Mouse (Mus musculus) neural tube, embryonic 15.5 days (tissue): ENCODE data around the gene Adm. TPM values are rescaled to one million over a fixed set of nuclear protein-coding genes. Genes with fewer than 3 reads are reported as not detected.
"Not testable (repeated sequence)": the region's sequence is repeated elsewhere in the genome, so short reads cannot be mapped to it uniquely, and the experiment has no call there.

Source experiments
- ATAC-seq: fragments of 200-750 bp; cut with Nextera tagmentation; 2 replicates; pipeline ENCODE4 v1.8.0; 2017; ENCODE audit warnings: mild to moderate bottlenecking, moderate TSS enrichment, moderate library complexity; ENCODE audit not compliant: low FRiP score
- H3K27ac ChIP-seq: fragments of 300-500 bp; sonication (generic); replicated peaks from 2 replicates; pipeline ENCODE4 v1.5.1; 2015; ENCODE audit warnings: mild to moderate bottlenecking, inconsistent platforms
- H3K27me3 ChIP-seq: fragments of 300-500 bp; sonication (generic); replicated peaks from 2 replicates; pipeline ENCODE4 v1.6.1; 2015; ENCODE audit warnings: inconsistent platforms
- H3K36me3 ChIP-seq: fragments of 300-500 bp; sonication (generic); 2 replicates; pipeline ENCODE4 v1.6.1; 2015; ENCODE audit warnings: inconsistent platforms
- H3K4me1 ChIP-seq: fragments of 300-500 bp; sonication (generic); 2 replicates; pipeline ENCODE4 v1.6.1; 2015; ENCODE audit warnings: inconsistent platforms
- H3K4me2 ChIP-seq: fragments of 300-500 bp; sonication (generic); 2 replicates; pipeline ENCODE4 v1.6.1; 2015; ENCODE audit warnings: inconsistent platforms, mild to moderate bottlenecking, moderate library complexity
- H3K4me3 ChIP-seq: fragments of 300-500 bp; sonication (generic); replicated peaks from 2 replicates; pipeline ENCODE4 v1.5.1; 2015; ENCODE audit warnings: mild to moderate bottlenecking, inconsistent platforms
- H3K9ac ChIP-seq: fragments of 300-500 bp; sonication (generic); replicated peaks from 2 replicates; pipeline ENCODE4 v1.6.1; 2015; ENCODE audit warnings: mild to moderate bottlenecking, inconsistent platforms
- H3K9me3 ChIP-seq: fragments of 300-500 bp; sonication (generic); replicated peaks from 2 replicates; pipeline ENCODE4 v1.6.1; 2016; ENCODE audit warnings: inconsistent platforms
- WGBS: fragments of 180-500 bp; shearing (Covaris S2); methylation state at CpG from one replicate; pipeline ENCODE4 v1.1.7; 2015; ENCODE audit warnings: mixed read lengths; 5-methylcytosine and 5-hydroxymethylcytosine counted together
- polyA plus RNA-seq: library from polyadenylated mRNA; unstranded; fragments of >200 nt; fragmentation: Nextera tagmentation; extraction: Ambion mirVana; gene quantifications from 2 replicates; pipeline ENCODE4 v1.2.1, GENCODE M21; 2015

The Adm gene
- polyA plus RNA-seq, 1 experiment from 2014 or later = 4.3 TPM

GRCm38 (mm10) chr7:110631136-110631888 is 3.9 kb downstream of the Adm start:
- WGBS = 80% methylated on average over 16 of the region's 16 CpGs
- Histone ChIP-seq H3K27ac (no peak overlapping the region), H3K36me3 (no peaks in the 10 kb centered on the region), H3K9ac (no peak overlapping the region), H3K4me2 (no peak overlapping the region), H3K27me3 (peaks cover 44% of the 10 kb centered on the region), H3K4me3 (no peak overlapping the region), H3K4me1 (peaks cover 40% of the 10 kb centered on the region), H3K9me3 (no peaks in the 10 kb centered on the region)
- no peak for ATAC-seq

DNA sequence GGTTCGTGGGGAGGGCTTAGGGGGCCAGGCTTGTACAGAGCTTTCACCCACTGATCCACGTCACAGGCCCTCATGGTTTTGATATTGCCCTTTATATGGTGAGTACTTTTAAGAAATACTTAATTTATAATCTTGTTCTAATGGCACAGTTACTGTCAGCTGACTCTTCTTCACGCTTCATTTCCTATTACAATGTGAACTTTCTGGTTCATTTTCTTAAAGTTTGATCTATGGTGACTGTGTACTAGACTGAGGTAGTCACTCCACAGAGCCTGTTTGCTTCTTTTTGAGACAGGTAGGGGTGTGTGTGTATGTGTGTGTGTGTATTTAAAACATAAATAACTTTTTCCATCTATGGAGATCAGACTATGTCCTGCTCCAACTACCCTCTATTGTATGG is 8.5 kb downstream of the Adm start:
- Histone ChIP-seq H3K4me2 (no peak overlapping the region), H3K4me1 (0 out of 2 replicates have a peak, but pooled peaks cover 5% of the 10 kb centered on the region), H3K36me3 (no peaks in the 10 kb centered on the region), H3K27ac (no peak overlapping the region), H3K4me3 (no peak overlapping the region), H3K27me3 (peaks cover 6% of the 10 kb centered on the region; the same call in 1 of the 2 replicates), H3K9ac (no peak overlapping the region), H3K9me3 (no peaks in the 10 kb centered on the region)
- no peak for ATAC-seq
- 67% methylated on average over 3 of the region's 3 CpGs for WGBS

GRCm38 (mm10) chr7:110636559-110636958 is 9.1 kb downstream of the Adm start:
- peaks cover 2% of the 10 kb centered on the region; the same call in 1 of the 2 replicates for H3K27me3 ChIP-seq
- ATAC-seq = no peak
- H3K4me2 ChIP-seq = no peak overlapping the region
- H3K4me3 ChIP-seq = no peak overlapping the region
- no peak overlapping the region for H3K9ac ChIP-seq
- no peaks in the 10 kb centered on the region for H3K9me3 ChIP-seq
- H3K36me3 ChIP-seq = no peaks in the 10 kb centered on the region
- no peak overlapping the region for H3K27ac ChIP-seq
- WGBS = 47% methylated on average over 1 of the region's 1 CpGs
- H3K4me1 ChIP-seq = 0 out of 2 replicates have a peak, but pooled peaks cover 5% of the 10 kb centered on the region

DNA sequence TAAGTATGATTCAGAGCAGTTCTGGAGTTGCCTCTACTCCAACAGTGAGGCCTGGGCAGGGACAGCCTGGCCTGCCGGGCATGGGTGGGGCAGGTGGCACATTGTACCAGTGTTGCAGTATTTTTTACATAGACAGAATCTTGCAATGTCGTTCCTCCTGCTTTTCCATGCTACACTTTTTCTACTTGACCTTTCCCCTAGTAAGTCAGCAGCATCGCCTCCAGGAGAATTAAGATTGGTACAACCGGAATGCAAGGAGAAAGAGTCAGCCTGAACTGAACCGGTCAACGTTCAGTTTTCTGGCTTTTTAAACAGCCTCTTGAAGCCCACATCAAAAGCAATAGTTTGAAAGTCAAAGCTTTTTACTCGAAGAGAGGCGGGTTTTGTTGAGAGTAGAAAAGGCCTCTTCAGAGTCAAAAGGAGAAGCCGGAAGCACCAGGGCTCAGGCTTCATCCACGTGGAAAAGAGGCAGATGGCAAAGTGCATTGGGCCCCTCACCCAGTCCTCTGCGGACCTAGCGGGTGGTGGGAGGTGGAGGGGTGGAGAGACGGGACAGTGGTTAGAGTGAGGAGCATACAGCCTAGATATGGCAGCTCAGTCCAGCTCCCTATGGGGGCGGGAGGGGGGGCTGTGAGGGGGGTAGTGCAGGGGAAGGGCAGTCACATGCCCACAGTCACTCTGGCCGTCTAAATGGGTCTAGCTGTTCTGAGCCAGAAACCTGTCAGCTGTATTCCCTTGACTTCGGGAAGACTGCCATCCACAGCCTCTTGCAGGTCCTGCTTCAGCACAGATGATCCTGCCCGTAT is 11.0 kb downstream of the Adm start:
- Histone ChIP-seq H3K27ac (no peak overlapping the region), H3K9ac (no peak overlapping the region), H3K4me3 (no peak overlapping the region), H3K9me3 (no peaks in the 10 kb centered on the region), H3K36me3 (no peaks in the 10 kb centered on the region), H3K4me1 (0 out of 2 replicates have a peak, but pooled peaks cover 5% of the 10 kb centered on the region), H3K4me2 (no peak overlapping the region), H3K27me3 (no peaks in the 10 kb centered on the region)
- 36% methylated on average over 17 of the region's 17 CpGs for WGBS
- peak; percentile 41 for ATAC-seq

DNA sequence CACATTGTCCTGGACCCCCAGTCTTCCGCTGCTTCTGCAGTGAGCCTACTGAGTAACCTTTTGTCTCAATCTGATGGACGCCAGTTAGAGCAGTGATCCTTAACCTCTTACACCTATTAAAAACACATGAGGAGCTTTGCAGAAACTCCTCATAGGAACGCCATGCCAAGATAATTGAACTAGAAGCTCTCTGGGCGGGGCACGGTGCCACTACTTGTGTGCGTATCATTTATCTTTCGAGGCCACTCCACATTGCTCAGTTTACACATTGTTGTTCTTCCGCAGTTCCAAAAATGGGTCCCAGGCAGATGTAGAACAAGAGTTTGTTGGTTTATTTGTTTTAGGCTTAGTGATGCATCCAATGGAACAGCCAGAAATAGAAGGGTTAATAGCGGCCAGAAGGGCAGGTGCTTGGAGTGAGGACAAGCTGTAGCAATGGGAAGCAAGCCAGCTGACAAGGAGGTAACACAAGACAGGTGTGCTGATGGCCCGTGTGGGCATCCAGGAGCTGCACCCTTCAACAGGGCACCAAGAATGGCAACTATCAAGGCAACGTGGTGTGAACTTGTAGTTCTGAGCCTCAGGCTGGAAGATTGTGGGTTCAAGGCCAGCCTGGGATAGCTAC is 11.9 kb downstream of the Adm start:
- Histone ChIP-seq H3K9ac (no peak overlapping the region), H3K9me3 (no peaks in the 10 kb centered on the region), H3K4me3 (no peak overlapping the region), H3K36me3 (no peaks in the 10 kb centered on the region), H3K27me3 (no peaks in the 10 kb centered on the region), H3K4me2 (no peak overlapping the region), H3K27ac (no peak overlapping the region), H3K4me1 (0 out of 2 replicates have a peak, but pooled peaks cover 5% of the 10 kb centered on the region)
- no peak for ATAC-seq
- 85% methylated on average over 11 of the region's 11 CpGs for WGBS

DNA sequence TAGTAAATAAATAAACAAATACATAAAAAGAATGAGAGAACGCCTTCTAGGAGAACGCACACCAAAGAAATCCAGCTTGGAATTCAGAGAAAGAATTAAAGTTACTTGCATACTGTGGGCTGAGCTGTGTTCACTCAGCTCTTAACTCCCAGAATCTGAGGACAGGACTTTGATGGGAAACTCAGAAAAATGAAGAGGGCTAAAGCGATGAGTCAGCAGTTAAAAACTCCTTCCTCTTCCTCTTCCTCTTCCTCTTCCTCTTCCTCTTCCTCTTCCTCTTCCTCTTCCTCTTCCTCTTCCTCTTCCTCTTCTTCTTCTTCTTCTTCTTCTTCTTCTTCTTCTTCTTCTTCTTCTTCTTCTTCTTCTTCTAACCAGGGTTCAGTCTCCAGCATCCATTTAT is 12.5 kb downstream of the Adm start:
- not testable (repeated sequence) for H3K4me2 ChIP-seq, H3K9me3 ChIP-seq, ATAC-seq, H3K4me1 ChIP-seq, H3K27me3 ChIP-seq, H3K27ac ChIP-seq, H3K9ac ChIP-seq, H3K36me3 ChIP-seq, H3K4me3 ChIP-seq
- WGBS = over 99% methylated on average over 3 of the region's 3 CpGs

DNA sequence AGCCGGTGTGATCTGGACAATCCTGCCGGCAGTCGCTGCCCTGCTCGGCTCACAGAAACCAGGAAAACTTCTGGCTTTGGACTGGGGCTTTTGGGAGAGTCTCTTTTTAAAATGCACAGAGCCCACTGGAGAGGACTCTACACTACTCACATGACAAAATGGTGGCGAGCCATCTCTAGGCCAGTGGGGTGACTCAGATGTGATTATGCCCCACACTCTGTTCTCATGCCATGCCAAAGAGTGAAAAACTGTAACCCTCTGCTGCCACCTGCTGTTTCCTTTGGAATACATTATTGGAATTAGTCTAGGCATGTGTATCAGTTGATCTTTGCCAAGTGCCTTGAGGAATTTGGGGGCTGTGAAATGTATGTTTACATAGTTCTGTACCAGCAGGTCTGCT is 17.9 kb downstream of the Adm start:
- H3K27me3 ChIP-seq = no peaks in the 10 kb centered on the region
- 76% methylated on average over 5 of the region's 5 CpGs for WGBS
- H3K27ac ChIP-seq = no peak overlapping the region
- ATAC-seq = peak; percentile 61
- no peak overlapping the region for H3K4me3 ChIP-seq
- no peaks in the 10 kb centered on the region for H3K9me3 ChIP-seq
- H3K4me1 ChIP-seq = no peaks in the 10 kb centered on the region
- no peak overlapping the region for H3K4me2 ChIP-seq
- H3K36me3 ChIP-seq = no peaks in the 10 kb centered on the region
- H3K9ac ChIP-seq = no peak overlapping the region

- no peaks in the 10 kb centered on the region for H3K9me3 ChIP-seq
- no peak overlapping the region for H3K27ac ChIP-seq
- H3K4me2 ChIP-seq = no peak overlapping the region
- no peaks in the 10 kb centered on the region for H3K36me3 ChIP-seq
- H3K9ac ChIP-seq = no peak overlapping the region
- WGBS = 89% methylated on average over 6 of the region's 6 CpGs
- H3K27me3 ChIP-seq = no peaks in the 10 kb centered on the region
- no peak overlapping the region for H3K4me3 ChIP-seq
- ATAC-seq = no peak
- no peaks in the 10 kb centered on the region for H3K4me1 ChIP-seq
Measured at GRCm38 (mm10) chr7:110645859-110646258, 18.4 kb downstream of the Adm start.

DNA sequence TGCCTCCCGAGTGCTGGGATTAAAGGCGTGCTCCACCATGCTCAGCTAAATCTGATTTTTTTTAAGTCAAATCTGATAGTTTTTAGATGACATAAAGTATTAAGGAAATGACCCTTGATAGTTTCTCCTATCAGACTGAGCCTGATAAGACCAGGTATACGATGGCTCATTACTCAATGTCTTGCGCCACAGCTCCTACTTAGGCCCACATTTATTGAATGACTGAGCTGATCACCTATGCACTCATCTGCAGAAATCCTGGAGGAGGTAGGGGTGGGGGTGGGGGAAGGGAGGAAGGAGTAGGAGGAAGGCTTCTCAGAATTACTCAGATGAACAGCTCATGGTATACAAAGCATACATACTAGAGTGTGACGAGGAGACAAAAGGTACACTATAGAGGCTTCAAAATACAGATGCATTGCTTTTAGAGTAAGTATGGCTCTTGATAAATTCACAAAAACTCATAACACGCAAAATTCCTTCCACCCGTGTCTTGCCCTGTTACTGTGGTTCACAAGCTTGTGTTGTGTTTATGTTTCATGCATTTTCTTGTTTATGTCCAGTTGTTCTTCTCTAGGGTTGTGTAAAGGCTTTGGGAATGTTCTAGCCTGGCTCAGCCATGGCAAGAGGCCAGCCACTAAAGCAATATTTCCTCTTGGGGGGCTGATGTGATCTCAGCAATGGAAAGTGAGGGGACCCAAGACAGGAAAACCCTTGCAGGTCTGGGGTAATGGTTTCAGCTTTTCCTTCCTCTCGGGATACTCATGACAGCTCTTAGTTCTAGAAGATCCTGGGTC is 19.3 kb downstream of the Adm start:
- no peaks in the 10 kb centered on the region for H3K4me1 ChIP-seq
- no peaks in the 10 kb centered on the region for H3K27me3 ChIP-seq
- no peaks in the 10 kb centered on the region for H3K9me3 ChIP-seq
- WGBS = 92% methylated on average over 8 of the region's 8 CpGs
- H3K27ac ChIP-seq = no peak overlapping the region
- no peak overlapping the region for H3K4me2 ChIP-seq
- no peak for ATAC-seq
- H3K36me3 ChIP-seq = no peaks in the 10 kb centered on the region
- no peak overlapping the region for H3K9ac ChIP-seq
- no peak overlapping the region for H3K4me3 ChIP-seq

- Histone ChIP-seq H3K4me3 (no peak overlapping the region), H3K4me2 (no peak overlapping the region), H3K9me3 (no peaks in the 10 kb centered on the region), H3K27ac (no peak overlapping the region), H3K9ac (no peak overlapping the region), H3K4me1 (no peaks in the 10 kb centered on the region), H3K36me3 (no peaks in the 10 kb centered on the region), H3K27me3 (no peaks in the 10 kb centered on the region)
- ATAC-seq = no peak
- 87% methylated on average over 15 of the region's 15 CpGs for WGBS
Measured at GRCm38 (mm10) chr7:110647559-110648454, 20.3 kb downstream of the Adm start.
